ENCODE assay signal across 8 mouse cellular contexts in the genomic region with DNA sequence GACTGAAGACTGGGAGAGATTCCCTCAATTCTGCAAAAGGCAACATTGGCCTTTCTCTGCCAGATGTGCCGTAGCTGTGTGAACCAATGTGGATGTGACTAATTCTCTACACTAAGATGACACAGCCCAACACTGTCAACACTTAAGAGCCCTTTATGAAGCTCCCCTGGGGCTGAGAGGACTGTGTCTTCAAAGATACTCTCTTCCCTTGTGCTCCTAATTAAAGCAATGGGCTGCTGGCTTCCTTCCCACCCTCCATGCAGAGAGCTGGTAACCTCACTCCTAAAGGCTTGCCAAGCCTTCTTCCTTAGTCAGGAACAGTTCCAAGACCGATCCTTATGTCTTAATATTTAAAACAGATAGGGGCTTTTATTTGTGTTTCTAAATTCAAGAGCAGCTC.
DNase-seq lines count a peak whose midpoint lies in the region; ATAC-seq lines count a peak whose summit lies in the region.

No protein-coding gene starts in this region.

- H3K27me3 ChIP-seq in midbrain, embryonic 11.5 days (ENCODE audit: control insufficient read depth, insufficient read depth, low read length) = no peaks in the 10 kb centered on the region
- no peaks in the 10 kb centered on the region for H3K27me3 ChIP-seq in midbrain, embryonic 10.5 days (ENCODE audit: low read depth, poor library complexity, severe bottlenecking)
- no peaks in the 10 kb centered on the region for H3K27me3 ChIP-seq in stomach, embryonic 15.5 days (replicated peaks)

- no peak overlapping the region for H3K27ac ChIP-seq in midbrain, embryonic 11.5 days (ENCODE audit: low read depth, low read length)
- no peak overlapping the region for H3K27ac ChIP-seq in midbrain, embryonic 10.5 days (replicated peaks)
- 0 out of 2 replicates have a peak overlapping the region, but pooled peaks have one; percentile 65 for H3K27ac ChIP-seq in stomach, embryonic 15.5 days

- peak; percentile 68 for DNase-seq in gastrocnemius, adult 18-20 months (ENCODE audit: low spot score)
- no peak for DNase-seq in gastrocnemius, postnatal 25 days
- DNase-seq in midbrain, embryonic 11.5 days (ENCODE audit: low spot score, missing footprints) = peak; percentile 68
- DNase-seq in midbrain, embryonic 10.5 days (ENCODE audit: low spot score) = no peak
- DNase-seq in heart, postnatal 36 days = peak; percentile 36 to 48
- DNase-seq in thymus, postnatal 4 days = no peak

- no peaks in the 10 kb centered on the region for H3K9me3 ChIP-seq in midbrain, embryonic 11.5 days (ENCODE audit: control insufficient read depth, low read length)
- H3K9me3 ChIP-seq in midbrain, embryonic 10.5 days (replicated peaks) = no peaks in the 10 kb centered on the region
- no peaks in the 10 kb centered on the region for H3K9me3 ChIP-seq in stomach, embryonic 15.5 days

- peaks cover 2% of the 10 kb centered on the region; the same call in 1 of the 2 replicates for H3K4me1 ChIP-seq in midbrain, embryonic 11.5 days (ENCODE audit: control insufficient read depth, insufficient read depth, low read length)
- peaks cover 11% of the 10 kb centered on the region for H3K4me1 ChIP-seq in midbrain, embryonic 10.5 days
- peaks cover 9% of the 10 kb centered on the region for H3K4me1 ChIP-seq in stomach, embryonic 15.5 days

- no peak overlapping the region for H3K4me2 ChIP-seq in midbrain, embryonic 11.5 days
- no peak overlapping the region for H3K4me2 ChIP-seq in stomach, embryonic 15.5 days

- 79% methylated on average over 2 of the region's 2 CpGs for WGBS in midbrain, embryonic 11.5 days
- WGBS in midbrain, embryonic 10.5 days = 82% methylated on average over 2 of the region's 2 CpGs
- WGBS in stomach, embryonic 15.5 days = 41% methylated on average over 2 of the region's 2 CpGs

- no peaks in the 10 kb centered on the region for H3K36me3 ChIP-seq in midbrain, embryonic 11.5 days (ENCODE audit: control insufficient read depth, insufficient read depth, low read length)
- no peaks in the 10 kb centered on the region for H3K36me3 ChIP-seq in midbrain, embryonic 10.5 days
- H3K36me3 ChIP-seq in stomach, embryonic 15.5 days = no peaks in the 10 kb centered on the region

- intact Hi-C loops in heart, postnatal 36 days (cut with DNase I) = no loop called here

- ATAC-seq in midbrain, embryonic 11.5 days (ENCODE audit: low FRiP score) = no peak
- ATAC-seq in stomach, embryonic 15.5 days (ENCODE audit: insufficient read depth, low FRiP score, low read depth) = peak; percentile 47; the same call in 1 of the 2 replicates
- ATAC-seq in megakaryocyte-erythroid progenitor cell, adult 5-6 weeks (replicated peaks; ENCODE audit: low FRiP score, low TSS enrichment, poor library complexity, severe bottlenecking) = no peak

- H3K9ac ChIP-seq in midbrain, embryonic 11.5 days (ENCODE audit: low read length) = no peak overlapping the region
- H3K9ac ChIP-seq in stomach, embryonic 15.5 days = no peak overlapping the region

- no peak overlapping the region for H3K4me3 ChIP-seq in midbrain, embryonic 11.5 days (ENCODE audit: low read depth, low read length)
- H3K4me3 ChIP-seq in midbrain, embryonic 10.5 days = no peak overlapping the region
- no peak overlapping the region for H3K4me3 ChIP-seq in stomach, embryonic 15.5 days (replicated peaks)

Comparison
In these comparisons a context has a peak if more than half of its experiments do, and no peak if none do; other contexts are left out.
1. DNase-seq: peak in gastrocnemius, adult 18-20 months (single experiment), midbrain, embryonic 11.5 days (single experiment) and heart, postnatal 36 days (2 of 2); none in gastrocnemius, postnatal 25 days (single experiment), midbrain, embryonic 10.5 days (single experiment) and thymus, postnatal 4 days (single experiment).